Mouse (Mus musculus): Measurements from ENCODE around the gene Akt1. TPM values are rescaled to one million over a fixed set of nuclear protein-coding genes. Genes with fewer than 3 reads are reported as not detected.

Akt1 gene
- polyA plus RNA-seq, 1 experiment from 2014 or later: 64.6 TPM

DNA sequence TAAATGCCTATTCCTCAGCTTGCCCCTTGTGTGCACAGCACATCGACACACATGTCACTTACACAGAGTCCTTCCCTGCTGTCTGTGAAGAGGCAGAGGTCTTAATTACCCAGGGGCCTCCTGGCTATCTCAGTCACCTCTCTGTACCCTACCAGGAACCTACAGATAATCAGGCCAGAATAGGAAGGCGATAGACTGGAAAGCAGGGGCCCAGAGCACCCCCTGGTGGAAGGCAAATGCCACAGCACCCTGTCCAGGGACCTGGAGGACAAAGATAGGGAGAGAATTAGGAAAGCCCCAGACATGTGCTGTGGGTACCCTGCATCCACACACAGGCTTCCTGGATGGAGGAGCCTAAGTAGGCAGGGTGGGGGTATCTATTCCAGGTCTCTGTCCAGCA is 50.9 kb downstream of the Akt1 start:
- Histone ChIP-seq H3K27ac (ENCODE audit: low read length) (no peak overlapping the region), H3K9me3 (ENCODE audit: control insufficient read depth, low read depth, low read length) (no peaks in the 10 kb centered on the region), H3K4me1 (ENCODE audit: control insufficient read depth, insufficient read depth, low read length) (peaks cover 9% of the 10 kb centered on the region), H3K4me2 (replicated peaks; ENCODE audit: low read depth, low read length) (no peak overlapping the region), H3K27me3 (ENCODE audit: control insufficient read depth, insufficient read depth, low read length) (peaks cover 16% of the 10 kb centered on the region; the same call in 1 of the 2 replicates), H3K36me3 (ENCODE audit: control insufficient read depth, insufficient read depth, low read length) (no peaks in the 10 kb centered on the region), H3K9ac (replicated peaks; ENCODE audit: low read depth, low read length) (no peak overlapping the region), H3K4me3 (ENCODE audit: low read depth, low read length) (no peak overlapping the region)
- ATAC-seq (ENCODE audit: insufficient number of reproducible peaks, insufficient read depth, low FRiP score, low read depth): no peak
- 26% methylated on average over 2 of the region's 2 CpGs for WGBS

- Histone ChIP-seq H3K4me2 (replicated peaks; ENCODE audit: low read depth, low read length) (no peak overlapping the region), H3K9me3 (ENCODE audit: control insufficient read depth, low read depth, low read length) (no peaks in the 10 kb centered on the region), H3K36me3 (ENCODE audit: control insufficient read depth, insufficient read depth, low read length) (no peaks in the 10 kb centered on the region), H3K4me3 (ENCODE audit: low read depth, low read length) (no peak overlapping the region), H3K9ac (replicated peaks; ENCODE audit: low read depth, low read length) (no peak overlapping the region), H3K4me1 (ENCODE audit: control insufficient read depth, insufficient read depth, low read length) (peaks cover 4% of the 10 kb centered on the region; the same call in 1 of the 2 replicates), H3K27ac (ENCODE audit: low read length) (no peak overlapping the region), H3K27me3 (ENCODE audit: control insufficient read depth, insufficient read depth, low read length) (peaks cover 16% of the 10 kb centered on the region; the same call in 1 of the 2 replicates)
- 73% methylated on average over 3 of the region's 3 CpGs for WGBS
- no peak for ATAC-seq (ENCODE audit: insufficient number of reproducible peaks, insufficient read depth, low FRiP score, low read depth)
Measured at GRCm38 (mm10) chr12:112621900-112622299, 52.8 kb downstream of the Akt1 start.

DNA sequence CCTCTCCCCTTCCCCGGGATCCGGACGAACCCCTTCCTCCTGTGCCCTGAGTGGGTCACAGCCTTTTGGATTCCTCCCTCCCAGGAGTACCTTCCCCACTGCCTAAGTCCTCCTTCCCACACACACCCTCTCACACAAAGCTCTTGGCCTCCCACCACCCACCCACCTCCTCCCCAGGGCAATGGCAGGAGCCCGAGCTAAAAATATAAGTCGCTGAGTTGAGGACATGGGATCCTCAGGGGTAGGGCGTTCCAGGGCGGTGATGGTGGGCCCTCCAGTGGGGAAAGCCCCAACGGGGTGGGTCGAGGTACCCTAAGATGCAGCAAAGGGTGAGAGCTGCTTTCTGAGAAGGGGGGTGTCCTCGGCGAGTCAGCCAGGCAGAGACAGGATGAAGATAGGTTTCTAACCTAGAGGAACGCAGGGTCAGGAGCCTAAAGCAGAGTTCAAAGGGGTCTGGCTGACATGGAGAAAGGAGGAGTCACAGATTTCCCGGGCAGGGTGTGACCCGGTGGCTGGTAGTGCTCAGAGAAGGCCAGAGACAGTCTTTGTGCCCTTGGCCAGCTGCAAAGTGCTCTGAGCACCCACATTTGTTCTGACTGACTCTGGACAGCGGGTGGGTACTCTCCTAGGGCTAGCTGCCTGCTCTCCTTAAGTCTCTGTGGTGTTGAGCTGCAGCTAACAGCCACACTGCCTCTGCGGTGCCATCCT is 54.2 kb downstream of the Akt1 start:
- Histone ChIP-seq H3K27ac (ENCODE audit: low read length) (no peak overlapping the region), H3K4me3 (ENCODE audit: low read depth, low read length) (peak overlapping the region; percentile 42), H3K36me3 (ENCODE audit: control insufficient read depth, insufficient read depth, low read length) (no peaks in the 10 kb centered on the region), H3K9ac (replicated peaks; ENCODE audit: low read depth, low read length) (peak overlapping the region; percentile 37; the same call in 1 of the 2 replicates), H3K27me3 (ENCODE audit: control insufficient read depth, insufficient read depth, low read length) (peaks cover 16% of the 10 kb centered on the region; the same call in 1 of the 2 replicates), H3K4me1 (ENCODE audit: control insufficient read depth, insufficient read depth, low read length) (peaks cover 4% of the 10 kb centered on the region; the same call in 1 of the 2 replicates), H3K9me3 (ENCODE audit: control insufficient read depth, low read depth, low read length) (no peaks in the 10 kb centered on the region), H3K4me2 (replicated peaks; ENCODE audit: low read depth, low read length) (peak overlapping the region; percentile 97)
- WGBS: 14% methylated on average over 16 of the region's 16 CpGs
- no peak for ATAC-seq (ENCODE audit: insufficient number of reproducible peaks, insufficient read depth, low FRiP score, low read depth)

- H3K4me1 ChIP-seq (ENCODE audit: control insufficient read depth, insufficient read depth, low read length): peaks cover 4% of the 10 kb centered on the region; the same call in 1 of the 2 replicates
- peak within 1 kb of the TSS; percentile 42 for H3K4me3 ChIP-seq (ENCODE audit: low read depth, low read length)
- peak; percentile 70 for ATAC-seq (ENCODE audit: insufficient number of reproducible peaks, insufficient read depth, low FRiP score, low read depth)
- peaks cover 16% of the 10 kb centered on the region; the same call in 1 of the 2 replicates for H3K27me3 ChIP-seq (ENCODE audit: control insufficient read depth, insufficient read depth, low read length)
- peak within 1 kb of the TSS; percentile 37 for H3K9ac ChIP-seq (replicated peaks; ENCODE audit: low read depth, low read length)
- H3K9me3 ChIP-seq (ENCODE audit: control insufficient read depth, low read depth, low read length): no peaks in the 10 kb centered on the region
- WGBS: 1% methylated on average over 56 of the region's 56 CpGs
- no peak within 1 kb of the TSS for H3K27ac ChIP-seq (ENCODE audit: low read length)
- H3K4me2 ChIP-seq (replicated peaks; ENCODE audit: low read depth, low read length): peak within 1 kb of the TSS; percentile 97
- no peaks in the 10 kb centered on the region for H3K36me3 ChIP-seq (ENCODE audit: control insufficient read depth, insufficient read depth, low read length)
Measured at GRCm38 (mm10) chr12:112619686-112620353, 54.9 kb downstream of the Akt1 start, which contains the start of gene Adssl1. Gene Adssl1, plus strand, starts transcription at chr12:112620045.

- H3K4me2 ChIP-seq (replicated peaks; ENCODE audit: low read depth, low read length): peak overlapping the region; percentile 97
Measured at GRCm38 (mm10) chr12:112618981-112619685, 55.6 kb downstream of the Akt1 start.

DNA sequence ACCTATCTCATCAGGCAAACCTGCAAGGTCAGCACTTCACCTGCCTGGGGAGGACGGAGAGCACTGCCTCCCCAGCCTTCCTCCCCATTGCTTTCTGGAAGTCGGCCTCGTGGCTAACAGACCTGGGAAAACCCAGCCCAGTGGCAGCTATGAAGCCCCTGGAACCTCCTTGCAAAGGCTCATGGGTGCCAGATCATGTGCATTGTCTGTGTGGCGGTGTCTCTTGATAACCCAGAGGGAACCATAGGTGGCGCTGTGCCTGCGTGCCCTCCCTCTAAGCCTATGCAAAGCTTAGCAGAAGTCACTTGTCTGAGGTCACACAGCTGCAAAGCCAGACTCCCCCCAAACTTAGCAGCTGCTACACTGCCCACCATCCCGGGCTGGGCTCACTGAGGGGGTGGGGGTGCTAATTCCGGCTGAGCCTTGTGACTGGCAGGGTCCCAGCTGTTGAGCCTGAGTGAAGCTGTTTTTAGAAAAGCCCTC is 56.7 kb downstream of the Akt1 start:
- H3K36me3 ChIP-seq (ENCODE audit: control insufficient read depth, insufficient read depth, low read length): no peaks in the 10 kb centered on the region
- H3K27me3 ChIP-seq (ENCODE audit: control insufficient read depth, insufficient read depth, low read length): peaks cover 14% of the 10 kb centered on the region; the same call in 1 of the 2 replicates
- H3K27ac ChIP-seq (ENCODE audit: low read length): no peak overlapping the region
- WGBS: 13% methylated on average over 8 of the region's 8 CpGs
- no peak overlapping the region for H3K4me3 ChIP-seq (ENCODE audit: low read depth, low read length)
- ATAC-seq (ENCODE audit: insufficient number of reproducible peaks, insufficient read depth, low FRiP score, low read depth): peak; percentile 54; the same call in 1 of the 2 replicates
- H3K9ac ChIP-seq (replicated peaks; ENCODE audit: low read depth, low read length): no peak overlapping the region
- H3K4me1 ChIP-seq (ENCODE audit: control insufficient read depth, insufficient read depth, low read length): peaks cover 4% of the 10 kb centered on the region; the same call in 1 of the 2 replicates
- no peaks in the 10 kb centered on the region for H3K9me3 ChIP-seq (ENCODE audit: control insufficient read depth, low read depth, low read length)
- no peak overlapping the region for H3K4me2 ChIP-seq (replicated peaks; ENCODE audit: low read depth, low read length)

More at GRCm38 (mm10) chr12:112618981-112619685, 55.6 kb downstream of the Akt1 start:
- Histone ChIP-seq H3K4me1 (ENCODE audit: control insufficient read depth, insufficient read depth, low read length) (peaks cover 4% of the 10 kb centered on the region; the same call in 1 of the 2 replicates), H3K36me3 (ENCODE audit: control insufficient read depth, insufficient read depth, low read length) (no peaks in the 10 kb centered on the region), H3K9me3 (ENCODE audit: control insufficient read depth, low read depth, low read length) (no peaks in the 10 kb centered on the region), H3K27me3 (ENCODE audit: control insufficient read depth, insufficient read depth, low read length) (peaks cover 16% of the 10 kb centered on the region; the same call in 1 of the 2 replicates), H3K4me3 (ENCODE audit: low read depth, low read length) (peak overlapping the region; percentile 42), H3K9ac (replicated peaks; ENCODE audit: low read depth, low read length) (no peak overlapping the region), H3K27ac (ENCODE audit: low read length) (no peak overlapping the region)
- 26% methylated on average over 13 of the region's 13 CpGs for WGBS
- no peak for ATAC-seq (ENCODE audit: insufficient number of reproducible peaks, insufficient read depth, low FRiP score, low read depth)

DNA sequence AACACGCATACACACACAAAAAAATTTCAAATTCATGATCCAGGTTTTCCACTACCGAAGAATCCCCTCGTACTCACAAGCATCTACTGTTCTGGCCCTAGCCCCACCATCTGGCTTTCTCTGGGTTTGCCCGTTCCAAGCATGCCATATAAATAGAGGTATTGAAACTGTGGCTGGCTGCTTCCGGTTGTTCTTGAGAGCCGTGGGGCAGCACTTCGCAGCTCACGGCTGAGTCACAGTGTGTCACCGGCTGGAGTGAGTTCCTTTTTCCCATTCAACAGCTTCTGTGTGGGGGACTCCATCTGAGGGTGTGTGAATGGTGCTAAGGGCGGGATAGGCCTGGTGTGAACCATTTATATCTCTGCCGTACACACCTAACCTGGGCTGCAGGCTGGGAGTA is 57.5 kb downstream of the Akt1 start:
- no peaks in the 10 kb centered on the region for H3K9me3 ChIP-seq (ENCODE audit: control insufficient read depth, low read depth, low read length)
- H3K27me3 ChIP-seq (ENCODE audit: control insufficient read depth, insufficient read depth, low read length): peaks cover 14% of the 10 kb centered on the region; the same call in 1 of the 2 replicates
- no peak overlapping the region for H3K9ac ChIP-seq (replicated peaks; ENCODE audit: low read depth, low read length)
- H3K4me1 ChIP-seq (ENCODE audit: control insufficient read depth, insufficient read depth, low read length): peaks cover 4% of the 10 kb centered on the region; the same call in 1 of the 2 replicates
- WGBS: 82% methylated on average over 11 of the region's 11 CpGs
- H3K36me3 ChIP-seq (ENCODE audit: control insufficient read depth, insufficient read depth, low read length): no peaks in the 10 kb centered on the region
- no peak overlapping the region for H3K4me2 ChIP-seq (replicated peaks; ENCODE audit: low read depth, low read length)
- ATAC-seq (ENCODE audit: insufficient number of reproducible peaks, insufficient read depth, low FRiP score, low read depth): no peak
- no peak overlapping the region for H3K27ac ChIP-seq (ENCODE audit: low read length)
- no peak overlapping the region for H3K4me3 ChIP-seq (ENCODE audit: low read depth, low read length)

GRCm38 (mm10) chr12:112616668-112617067 is 58.0 kb downstream of the Akt1 start:
- Histone ChIP-seq H3K4me2 (replicated peaks; ENCODE audit: low read depth, low read length) (no peak overlapping the region), H3K27ac (ENCODE audit: low read length) (no peak overlapping the region), H3K27me3 (ENCODE audit: control insufficient read depth, insufficient read depth, low read length) (peaks cover 14% of the 10 kb centered on the region; the same call in 1 of the 2 replicates), H3K9me3 (ENCODE audit: control insufficient read depth, low read depth, low read length) (no peaks in the 10 kb centered on the region), H3K4me3 (ENCODE audit: low read depth, low read length) (no peak overlapping the region), H3K9ac (replicated peaks; ENCODE audit: low read depth, low read length) (no peak overlapping the region), H3K36me3 (ENCODE audit: control insufficient read depth, insufficient read depth, low read length) (no peaks in the 10 kb centered on the region), H3K4me1 (ENCODE audit: control insufficient read depth, insufficient read depth, low read length) (peaks cover 4% of the 10 kb centered on the region; the same call in 1 of the 2 replicates)
- 35% methylated on average over 9 of the region's 9 CpGs for WGBS
- ATAC-seq (ENCODE audit: insufficient number of reproducible peaks, insufficient read depth, low FRiP score, low read depth): no peak
